7 mouse cellular contexts compared by ENCODE assay signal in genomic region chr12:36156101-36156636, GRCm38 (mm10). TPM values are rescaled to one million over a fixed set of nuclear protein-coding genes. Genes with fewer than 3 reads are reported as not detected.
A peak's percentile ranks its signal among the peaks of the same experiment; 100 is the strongest.
DNase-seq lines count a peak whose midpoint lies in the region; ATAC-seq and TF ChIP-seq lines count a peak whose summit lies in the region.

No protein-coding gene starts in this region.

- H3K9me3 ChIP-seq in neural tube, embryonic 11.5 days (ENCODE audit: control insufficient read depth, low read length), result no peaks in the 10 kb centered on the region
- no peaks in the 10 kb centered on the region for H3K9me3 ChIP-seq in embryonic facial prominence, embryonic 14.5 days (ENCODE audit: control insufficient read depth, low read length)
- H3K9me3 ChIP-seq in hindbrain, postnatal 0 days (ENCODE audit: low read length), result no peaks in the 10 kb centered on the region
- H3K9me3 ChIP-seq in midbrain, embryonic 15.5 days, result no peaks in the 10 kb centered on the region

- peak overlapping the region; percentile 68 for H3K4me3 ChIP-seq in neural tube, embryonic 11.5 days (ENCODE audit: low read depth, low read length)
- H3K4me3 ChIP-seq in embryonic facial prominence, embryonic 14.5 days (ENCODE audit: low read depth, low read length), result peak overlapping the region; percentile 80
- peak overlapping the region; percentile 93 for H3K4me3 ChIP-seq in hindbrain, postnatal 0 days (ENCODE audit: low read length)
- H3K4me3 ChIP-seq in midbrain, embryonic 15.5 days, result peak overlapping the region; percentile 73

- intact Hi-C loops in left cerebral cortex, postnatal 10 days (cut with DNase I), result loop anchor here (5.0 kb wide), 2 partner anchors 54 to 114 kb away; partner anchors contain the start of gene Tspan13

- H3K4me2 ChIP-seq in neural tube, embryonic 11.5 days (ENCODE audit: low read depth), result peak overlapping the region; percentile 76
- H3K4me2 ChIP-seq in embryonic facial prominence, embryonic 14.5 days (ENCODE audit: low read depth, low read length), result peak overlapping the region; percentile 60
- peak overlapping the region; percentile 81 for H3K4me2 ChIP-seq in hindbrain, postnatal 0 days (ENCODE audit: low read depth, low read length)
- H3K4me2 ChIP-seq in midbrain, embryonic 15.5 days, result peak overlapping the region; percentile 63

- WGBS in neural tube, embryonic 11.5 days, result under 1% methylated on average over 33 of the region's 33 CpGs
- 0% methylated on average over 29 of the region's 33 CpGs for WGBS in embryonic facial prominence, embryonic 14.5 days
- WGBS in hindbrain, postnatal 0 days, result under 1% methylated on average over 33 of the region's 33 CpGs
- under 1% methylated on average over 33 of the region's 33 CpGs for WGBS in midbrain, embryonic 15.5 days

- peaks cover 16% of the 10 kb centered on the region; the same call in 1 of the 2 replicates for H3K4me1 ChIP-seq in neural tube, embryonic 11.5 days (ENCODE audit: control insufficient read depth, insufficient read depth, low read length)
- peaks cover 14% of the 10 kb centered on the region for H3K4me1 ChIP-seq in embryonic facial prominence, embryonic 14.5 days (ENCODE audit: control insufficient read depth, insufficient read depth, low read length)
- 0 out of 2 replicates have a peak, but pooled peaks cover 7% of the 10 kb centered on the region for H3K4me1 ChIP-seq in hindbrain, postnatal 0 days (ENCODE audit: insufficient read depth, low read length)
- peaks cover 29% of the 10 kb centered on the region for H3K4me1 ChIP-seq in midbrain, embryonic 15.5 days

- no peaks in the 10 kb centered on the region for H3K27me3 ChIP-seq in neural tube, embryonic 11.5 days (ENCODE audit: control insufficient read depth, insufficient read depth, low read length)
- no peaks in the 10 kb centered on the region for H3K27me3 ChIP-seq in embryonic facial prominence, embryonic 14.5 days (replicated peaks; ENCODE audit: control insufficient read depth, insufficient read depth, low read length)
- no peaks in the 10 kb centered on the region for H3K27me3 ChIP-seq in hindbrain, postnatal 0 days (ENCODE audit: insufficient read depth, low read length)
- H3K27me3 ChIP-seq in midbrain, embryonic 15.5 days (replicated peaks), result no peaks in the 10 kb centered on the region

- DNase-seq in neural tube, embryonic 11.5 days (ENCODE audit: low spot score), result no peak
- no peak for DNase-seq in neural tube, embryonic 10.5 days (ENCODE audit: extremely low spot score, low spot score)
- no peak for DNase-seq in embryonic facial prominence, embryonic 14.5 days (ENCODE audit: low spot score)
- no peak for DNase-seq in hindbrain, postnatal 0 days (ENCODE audit: low spot score)
- DNase-seq in left cerebral cortex, postnatal 10 days (ENCODE audit: extremely low spot score in 1 of 2, low spot score in 2 of 2), result no peak

- H3K27ac ChIP-seq in neural tube, embryonic 11.5 days (ENCODE audit: low read depth, low read length), result peak overlapping the region; percentile 63
- H3K27ac ChIP-seq in embryonic facial prominence, embryonic 14.5 days (replicated peaks; ENCODE audit: low read depth, low read length), result peak overlapping the region; percentile 88
- peak overlapping the region; percentile 96 for H3K27ac ChIP-seq in hindbrain, postnatal 0 days
- peak overlapping the region; percentile 92 for H3K27ac ChIP-seq in midbrain, embryonic 15.5 days

- H3K36me3 ChIP-seq in neural tube, embryonic 11.5 days (ENCODE audit: control insufficient read depth, insufficient read depth, low read length), result no peaks in the 10 kb centered on the region
- no peaks in the 10 kb centered on the region; the same call in 1 of the 2 replicates for H3K36me3 ChIP-seq in embryonic facial prominence, embryonic 14.5 days (ENCODE audit: control insufficient read depth, insufficient read depth, low read length)
- H3K36me3 ChIP-seq in hindbrain, postnatal 0 days (ENCODE audit: insufficient read depth, low read length), result no peaks in the 10 kb centered on the region
- no peaks in the 10 kb centered on the region for H3K36me3 ChIP-seq in midbrain, embryonic 15.5 days (replicated peaks)

- no peak for TF ChIP-seq CTCF in hindbrain, postnatal 0 days (IDR thresholded peaks at IDR 0.05; ENCODE audit: low read depth)

- peak overlapping the region; percentile 66 for H3K9ac ChIP-seq in neural tube, embryonic 11.5 days (ENCODE audit: low read length)
- H3K9ac ChIP-seq in embryonic facial prominence, embryonic 14.5 days (ENCODE audit: low read depth, low read length), result peak overlapping the region; percentile 76
- H3K9ac ChIP-seq in hindbrain, postnatal 0 days (replicated peaks; ENCODE audit: low read length), result peak overlapping the region; percentile 84
- H3K9ac ChIP-seq in midbrain, embryonic 15.5 days, result peak overlapping the region; percentile 80

- peak; percentile 70 for ATAC-seq in neural tube, embryonic 11.5 days (ENCODE audit: insufficient read depth, low FRiP score, low TSS enrichment)
- ATAC-seq in embryonic facial prominence, embryonic 14.5 days (ENCODE audit: low read depth), result peak; percentile 51
- peak; percentile 65 for ATAC-seq in hindbrain, postnatal 0 days
- peak; percentile 71 for ATAC-seq in midbrain, embryonic 15.5 days (replicated peaks)
- no peak for ATAC-seq in activated CD4-positive, CD25-positive, alpha-beta regulatory T cell, adult 4 months

RNA-seq across cellular contexts. Expression of gene Ankmy2, which starts 0.7 kb away (rescaled TPM):
- 23.1 and 29.1 TPM in 2 replicates for polyA plus RNA-seq in neural tube, embryonic 11.5 days (2014; fragmentation: Nextera tagmentation; extraction: Ambion mirVana)
- polyA plus RNA-seq in embryonic facial prominence, embryonic 14.5 days (2014; fragmentation: Nextera tagmentation; extraction: Ambion mirVana), result 33.3 and 37.8 TPM in 2 replicates
- 51.0 and 56.3 TPM in 2 replicates for total RNA-seq in hindbrain, postnatal 0 days (2014; rRNA removed)
- polyA plus RNA-seq in hindbrain, postnatal 0 days (2015; fragmentation: Nextera tagmentation; extraction: Ambion mirVana), result 72.1 and 74.1 TPM in 2 replicates
- polyA plus RNA-seq in midbrain, embryonic 15.5 days (2015; fragmentation: Nextera tagmentation; extraction: Ambion mirVana), result 67.8 and 77.3 TPM in 2 replicates
- 10 to 100 TPM; 38.5 to 41.6 TPM for polyA plus RNA-seq in activated CD4-positive, CD25-positive, alpha-beta regulatory T cell, adult 4 months (2017; shearing (Covaris generic))
- total RNA-seq in left cerebral cortex, postnatal 10 days (2021), result 10 to 100 TPM; 58.9 to 60.0 TPM

RNA-seq across cellular contexts. Expression of gene Bzw2, which starts 1.7 kb away (rescaled TPM):
- 291 and 303 TPM in 2 replicates for polyA plus RNA-seq in neural tube, embryonic 11.5 days (2014; fragmentation: Nextera tagmentation; extraction: Ambion mirVana)
- 172 and 198 TPM in 2 replicates for polyA plus RNA-seq in embryonic facial prominence, embryonic 14.5 days (2014; fragmentation: Nextera tagmentation; extraction: Ambion mirVana)
- total RNA-seq in hindbrain, postnatal 0 days (2014; rRNA removed), result 156 and 184 TPM in 2 replicates
- 254 and 263 TPM in 2 replicates for polyA plus RNA-seq in hindbrain, postnatal 0 days (2015; fragmentation: Nextera tagmentation; extraction: Ambion mirVana)
- polyA plus RNA-seq in midbrain, embryonic 15.5 days (2015; fragmentation: Nextera tagmentation; extraction: Ambion mirVana), result 373 and 395 TPM in 2 replicates
- polyA plus RNA-seq in activated CD4-positive, CD25-positive, alpha-beta regulatory T cell, adult 4 months (2017; shearing (Covaris generic)), result 100 to 1,000 TPM; 170 to 178 TPM
- total RNA-seq in left cerebral cortex, postnatal 10 days (2021), result 100 to 1,000 TPM; 110 to 118 TPM
